Mouse (Mus musculus): ENCODE measurements around the gene Metap1d.
A peak's percentile ranks its signal among the peaks of the same experiment; 100 is the strongest.

Gene Metap1d

DNA sequence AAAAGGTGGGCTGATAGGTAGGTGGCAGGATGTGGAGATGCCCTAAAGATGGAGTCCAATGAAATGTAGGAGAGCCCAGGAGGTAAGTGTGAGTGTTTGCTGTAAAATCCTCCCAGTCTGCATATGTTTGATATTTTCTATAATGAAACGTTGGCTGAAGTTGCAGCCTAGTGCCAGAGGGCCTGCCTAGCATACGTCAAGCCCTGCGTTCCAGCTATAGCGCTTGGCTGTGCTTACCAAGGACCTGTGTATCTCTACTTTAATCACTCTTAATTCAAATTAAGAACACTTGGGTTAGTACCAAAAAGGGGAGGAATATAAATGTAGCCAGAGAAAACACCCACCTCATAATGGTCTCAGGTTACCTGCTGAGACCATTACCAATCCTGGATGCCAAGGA lies 22.7 kb downstream of the Metap1d start:
- no peak for DNase-seq

GRCm38 (mm10) chr2:71477787-71478186 lies 24.7 kb downstream of the Metap1d start:
- no peak for DNase-seq

DNA sequence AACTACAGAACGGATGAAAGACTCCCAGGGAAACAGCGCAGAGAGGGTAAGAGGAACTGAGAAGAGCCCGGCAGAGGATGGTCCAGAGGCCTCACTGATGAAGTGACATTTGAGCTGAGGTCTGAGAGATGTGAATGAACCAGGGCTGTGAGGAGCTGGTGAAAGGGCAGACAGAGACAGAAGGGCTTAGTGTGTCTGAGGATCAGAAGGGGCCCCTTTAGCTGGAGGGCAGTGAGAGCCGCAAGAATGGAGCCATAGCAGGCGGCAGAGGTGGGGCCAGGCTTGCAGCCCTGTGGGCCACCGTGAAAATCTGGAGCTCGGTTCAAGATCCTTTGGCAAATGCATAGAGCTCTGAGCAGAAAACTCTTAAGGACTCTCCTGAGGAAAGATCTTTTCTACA lies 26.8 kb downstream of the Metap1d start:
- no peak for DNase-seq

- no peak for DNase-seq
These were observed 28.7 kb downstream of the Metap1d start for GRCm38 (mm10) chr2:71481825-71482224.

GRCm38 (mm10) chr2:71483046-71483716 lies 30.1 kb downstream of the Metap1d start:
- no peak for DNase-seq

- DNase-seq, result no peak
These were observed 30.6 kb downstream of the Metap1d start for GRCm38 (mm10) chr2:71483717-71484066.

DNA sequence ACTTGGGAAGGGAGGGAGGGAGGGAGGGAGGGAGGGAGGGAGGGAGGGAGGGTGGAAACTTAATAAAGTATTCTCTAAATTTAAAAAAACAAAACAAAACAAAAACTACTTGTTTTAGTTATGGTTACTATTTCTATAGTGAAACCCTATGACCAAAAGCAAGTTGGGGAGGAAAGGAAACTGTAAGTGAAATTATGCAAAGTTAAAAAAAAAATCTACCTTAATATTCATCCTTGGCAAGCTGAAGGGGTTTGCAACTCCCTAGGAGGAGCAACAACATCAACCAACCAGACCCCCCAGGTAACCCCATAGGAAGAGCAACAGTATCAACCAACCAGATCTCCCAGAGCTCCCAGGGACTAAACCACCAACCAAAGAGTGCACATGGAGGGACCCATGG lies 38.2 kb downstream of the Metap1d start:
- no peak for DNase-seq

GRCm38 (mm10) chr2:71493161-71493683 lies 40.1 kb downstream of the Metap1d start:
- no peak for DNase-seq

- DNase-seq, result no peak
These were observed 41.4 kb downstream of the Metap1d start for GRCm38 (mm10) chr2:71494503-71494902.

- no peak for DNase-seq
These were observed 41.9 kb downstream of the Metap1d start for GRCm38 (mm10) chr2:71494971-71495370.

DNA sequence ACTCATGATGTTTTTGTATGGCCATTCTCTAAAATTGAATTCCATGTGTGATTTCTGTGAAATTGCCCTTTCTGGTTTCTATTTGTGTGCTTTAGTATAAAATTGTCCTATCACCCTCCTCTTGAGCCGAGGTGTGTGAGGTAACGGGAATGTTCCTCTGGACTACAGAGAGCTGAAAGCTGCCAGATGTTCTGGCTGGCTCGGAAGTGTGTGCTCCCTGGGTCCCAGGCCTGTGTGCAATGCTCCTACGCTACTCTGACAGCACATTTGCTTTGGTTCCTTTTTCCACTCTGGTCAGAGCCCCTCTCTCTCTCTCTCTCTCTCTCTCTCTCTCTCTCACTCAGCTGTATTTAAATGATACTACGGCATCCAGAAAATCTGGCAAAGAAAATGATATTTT lies 44.1 kb downstream of the Metap1d start:
- DNase-seq, result no peak

GRCm38 (mm10) chr2:71499276-71500230 lies 46.5 kb downstream of the Metap1d start:
- no peak for DNase-seq

DNA sequence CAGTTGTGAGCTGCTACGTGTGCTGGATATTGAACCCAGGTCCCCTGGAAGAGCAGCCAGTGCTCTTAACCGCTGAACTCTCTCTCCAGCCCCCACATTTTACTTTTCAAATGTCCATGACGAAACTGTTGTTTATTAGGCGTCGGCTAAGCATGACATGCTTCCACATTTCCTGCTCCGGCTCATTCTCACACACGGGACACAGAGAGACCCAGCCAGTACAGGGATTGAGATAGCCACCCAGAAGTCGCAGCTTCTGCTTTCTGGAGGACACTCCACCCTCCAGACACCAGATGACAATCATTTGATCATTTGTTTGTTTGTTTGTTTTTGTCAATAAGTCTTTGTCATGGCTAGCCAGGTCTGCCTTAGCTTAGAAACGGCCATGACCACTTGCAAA lies 51.8 kb downstream of the Metap1d start:
- DNase-seq, result no peak

- no peak for DNase-seq
These were observed 58.1 kb downstream of the Metap1d start for GRCm38 (mm10) chr2:71511209-71511608.

GRCm38 (mm10) chr2:71512326-71512725 lies 59.2 kb downstream of the Metap1d start:
- DNase-seq, result no peak

DNA sequence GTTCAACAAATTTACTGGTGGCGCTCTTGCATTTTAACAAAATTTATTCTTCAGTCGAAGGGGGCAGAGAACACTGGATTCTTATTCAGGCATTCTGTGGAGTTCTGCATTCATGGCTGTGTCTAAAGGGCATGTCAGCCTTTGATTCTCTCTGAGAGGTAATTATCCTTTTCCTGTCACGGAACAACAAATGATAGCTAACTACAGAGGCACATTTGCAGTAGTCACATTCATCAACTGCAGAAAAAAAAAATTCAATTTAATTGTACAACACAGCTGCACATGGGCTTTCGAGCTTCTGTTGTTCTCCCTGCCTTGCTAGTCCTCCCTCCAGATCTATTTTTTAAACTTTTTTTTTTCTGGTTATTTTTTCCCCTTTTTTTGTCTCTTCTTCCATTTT lies 63.9 kb downstream of the Metap1d start:
- no peak for DNase-seq

GRCm38 (mm10) chr2:71517466-71518099 lies 64.5 kb downstream of the Metap1d start:
- no peak for DNase-seq

- peak in 1 of 2 experiments; percentile 50 for DNase-seq
These were observed 69.8 kb downstream of the Metap1d start for GRCm38 (mm10) chr2:71522871-71523270.

GRCm38 (mm10) chr2:71523431-71523830 lies 70.4 kb downstream of the Metap1d start:
- DNase-seq, result peak in 1 of 2 experiments; percentile 24

- DNase-seq, result no peak
These were observed 71.7 kb downstream of the Metap1d start for GRCm38 (mm10) chr2:71524763-71525162.

DNA sequence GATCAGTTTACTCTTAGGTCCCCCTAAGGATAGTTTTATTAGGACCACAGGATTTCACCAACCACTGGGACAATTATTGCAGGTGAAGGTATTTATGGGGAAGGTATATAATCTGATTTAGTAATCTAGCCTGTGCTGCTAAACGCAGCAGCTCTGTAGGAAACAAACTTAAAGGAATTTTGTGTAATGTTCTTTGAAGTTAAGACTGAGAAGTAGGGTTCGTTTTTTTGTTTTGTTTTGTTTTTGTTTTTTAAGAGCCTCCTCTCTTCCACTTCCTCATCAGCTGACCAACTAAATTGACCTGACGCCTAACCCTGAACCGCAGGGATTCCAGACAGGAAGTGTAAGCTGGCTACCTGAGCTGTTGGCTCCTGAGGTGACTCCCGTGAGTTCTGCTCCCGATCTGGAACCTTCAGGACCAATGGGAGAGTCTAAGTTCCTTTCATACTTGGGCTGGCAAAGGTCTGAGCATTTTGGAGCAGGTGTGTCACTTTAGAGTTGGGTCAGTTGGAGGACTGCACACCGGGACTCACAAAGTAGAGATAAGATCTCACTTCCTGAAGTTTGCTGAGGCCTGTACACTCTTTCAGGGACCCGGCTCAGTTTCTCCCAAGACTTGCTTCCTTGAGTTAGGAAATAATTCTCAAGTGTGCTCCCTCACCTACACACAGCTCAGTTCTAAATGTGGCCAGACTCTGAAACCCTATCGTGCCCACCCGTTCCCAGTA lies 73.7 kb downstream of the Metap1d start:
- no peak for DNase-seq

- DNase-seq, result peak in 1 of 2 experiments; percentile 17
These were observed 74.4 kb downstream of the Metap1d start for GRCm38 (mm10) chr2:71527323-71528013.
